Mouse (Mus musculus) cerebellum, adult 2 months (tissue): ENCODE measurements at regions not wholly inside any gene's neighbourhood (a gene's known extent, or its start where the extent isn't known, plus 50 kb on each side); places are given as distances from the start of the nearest gene placed in this dataset.
A peak's percentile ranks its signal among the peaks of the same experiment; 100 is the strongest.

ENCODE experiments used
- DNase-seq, 2 experiments: peaks; one replicate each; pipeline ENCODE4 v3.0.0; 2021
- H3K27ac ChIP-seq: fragments of 200-500 bp; 2 replicates; pipeline ENCODE4 v1.5.1; 2012; ENCODE audit warnings: low read length, control low read depth, inconsistent platforms; ENCODE audit not compliant: insufficient read depth
- H3K27me3 ChIP-seq: fragments of 200-500 bp; 2 replicates; pipeline ENCODE4 v1.6.1; 2012; ENCODE audit warnings: inconsistent platforms, mild to moderate bottlenecking, low read length, moderate library complexity; ENCODE audit not compliant: control insufficient read depth, insufficient read depth
- H3K4me1 ChIP-seq: fragments of 200-500 bp; 2 replicates; pipeline ENCODE4 v1.6.1; 2011; ENCODE audit warnings: low read length; ENCODE audit not compliant: control insufficient read depth, insufficient read depth
- H3K4me3 ChIP-seq: fragments of 200-500 bp; replicated peaks from 2 replicates; pipeline ENCODE3; 2011; ENCODE audit warnings: mild to moderate bottlenecking, low read depth, low read length, control low read depth; ENCODE audit not compliant: insufficient read depth
- CTCF ChIP-seq: fragments of 200-500 bp; IDR thresholded peaks from 2 replicates; pipeline ENCODE4 v1.5.1; 2011; ENCODE audit warnings: low read depth, mild to moderate bottlenecking, control low read depth, low read length, moderate library complexity, borderline replicate concordance; ENCODE audit not compliant: insufficient read depth
- POLR2A ChIP-seq: fragments of 200-500 bp; IDR thresholded peaks from 2 replicates; pipeline ENCODE4 v1.6.1; 2011; ENCODE audit warnings: low read length, control low read depth, borderline replicate concordance; ENCODE audit not compliant: insufficient read depth
- WGBS: fragments of 180-500 bp; shearing (Covaris S2); methylation state at CpG from one replicate; pipeline ENCODE4 v1.1.7; 2018; 5-methylcytosine and 5-hydroxymethylcytosine counted together

GRCm38 (mm10) chr8:59352983-59353382 lies 440.5 kb upstream of the Galntl6 start:
- Histone ChIP-seq H3K4me1 (no peaks in the 10 kb centered on the region), H3K27ac (no peak overlapping the region), H3K4me3 (no peak overlapping the region), H3K27me3 (no peaks in the 10 kb centered on the region)
- no peak for TF ChIP-seq CTCF
- TF ChIP-seq POLR2A = no peak
- WGBS = 42% methylated on average over 3 of the region's 3 CpGs
- DNase-seq = peak in 1 of 2 experiments; percentile 5

GRCm38 (mm10) chr8:59334990-59335389 lies 422.6 kb upstream of the Galntl6 start:
- no peaks in the 10 kb centered on the region for H3K27me3 ChIP-seq
- H3K4me3 ChIP-seq = no peak overlapping the region
- DNase-seq = no peak
- no peaks in the 10 kb centered on the region for H3K4me1 ChIP-seq
- TF ChIP-seq POLR2A (no peak), CTCF (no peak)
- H3K27ac ChIP-seq = no peak overlapping the region
